Mouse (Mus musculus) E14TG2a.4 (cell line): ENCODE data around the gene Thnsl2.

Experiments used
- H3K27me3 ChIP-seq: 2 replicates; pipeline ENCODE4 v1.6.1; 2014; ENCODE audit warnings: low read length, control low read depth; ENCODE audit not compliant: insufficient read depth
- H3K36me3 ChIP-seq: 2 replicates; pipeline ENCODE4 v1.6.1; 2014; ENCODE audit warnings: low read length, control low read depth; ENCODE audit not compliant: insufficient read depth
- H3K4me1 ChIP-seq: replicated peaks from 2 replicates; pipeline ENCODE4 v1.6.1; 2014; ENCODE audit warnings: low read depth, low read length, control low read depth
- H3K4me3 ChIP-seq: replicated peaks from 2 replicates; pipeline ENCODE4 v1.5.1; 2014; ENCODE audit warnings: mild to moderate bottlenecking, low read length
- H3K9me3 ChIP-seq: 2 replicates; pipeline ENCODE4 v1.6.1; 2014; ENCODE audit warnings: low read length, control low read depth
- CTCF ChIP-seq: conservative IDR thresholded peaks from 2 replicates; pipeline ENCODE4 v1.5.1; 2014; ENCODE audit warnings: low read length
- NANOG ChIP-seq: IDR thresholded peaks from 2 replicates; pipeline ENCODE4 v1.6.1; 2014; ENCODE audit warnings: borderline replicate concordance, low read length, mixed read lengths
- POU5F1 ChIP-seq: IDR thresholded peaks from 2 replicates; pipeline ENCODE4 v1.6.1; 2014; ENCODE audit warnings: low read length, borderline replicate concordance

Thnsl2 gene

GRCm38 (mm10) chr6:71143894-71144455, at the start of gene Thnsl2:
Gene Thnsl2 (minus strand): TSS chr6:71144439.
- Histone ChIP-seq H3K4me1 (peaks cover 37% of the 10 kb centered on the region), H3K9me3 (no peaks in the 10 kb centered on the region; the same call in 1 of the 2 replicates), H3K36me3 (no peaks in the 10 kb centered on the region), H3K27me3 (peaks cover 40% of the 10 kb centered on the region), H3K4me3 (peak within 1 kb of the TSS; percentile 83)
- TF ChIP-seq POU5F1 (no peak), CTCF (no peak), NANOG (no peak)

DNA sequence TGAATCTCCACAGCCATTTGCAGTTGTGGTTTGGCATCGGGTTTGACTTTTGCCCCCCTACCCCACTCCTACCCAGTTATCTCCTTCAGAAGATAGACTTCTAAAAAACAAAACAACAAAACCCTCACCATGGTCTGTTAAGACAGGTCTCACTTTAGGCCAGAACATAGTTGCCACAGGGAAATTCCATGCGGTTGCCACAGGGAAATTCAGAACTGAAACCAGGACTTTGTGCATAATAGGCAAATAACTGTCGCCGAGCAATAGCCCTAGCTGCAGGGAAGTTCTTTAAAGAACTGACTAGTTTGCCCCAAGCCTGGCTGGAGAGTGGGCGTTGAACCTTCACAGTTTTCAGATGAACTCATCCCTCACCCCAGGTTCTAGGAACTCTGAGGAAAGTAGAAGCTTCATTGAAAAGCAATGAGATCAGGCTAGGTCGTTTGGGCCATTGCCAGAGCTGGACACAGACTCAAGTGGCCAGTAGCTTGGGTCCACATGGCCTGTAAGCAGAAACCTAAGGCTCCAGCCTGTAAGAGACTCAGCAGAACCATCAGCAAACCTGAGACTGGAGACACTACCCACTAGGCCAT, 49.0 kb upstream of the Thnsl2 start:
- H3K9me3 ChIP-seq, result no peaks in the 10 kb centered on the region
- peaks cover 12% of the 10 kb centered on the region for H3K27me3 ChIP-seq
- no peak for TF ChIP-seq CTCF
- TF ChIP-seq NANOG, result no peak
- no peak for TF ChIP-seq POU5F1
- no peak overlapping the region for H3K4me3 ChIP-seq
- peaks cover 15% of the 10 kb centered on the region for H3K4me1 ChIP-seq
- no peaks in the 10 kb centered on the region for H3K36me3 ChIP-seq

GRCm38 (mm10) chr6:71190501-71190900, 46.3 kb upstream of the Thnsl2 start:
- no peaks in the 10 kb centered on the region for H3K9me3 ChIP-seq
- peaks cover 5% of the 10 kb centered on the region for H3K4me1 ChIP-seq
- no peak overlapping the region for H3K4me3 ChIP-seq
- no peaks in the 10 kb centered on the region for H3K36me3 ChIP-seq
- peaks cover 1% of the 10 kb centered on the region; the same call in 1 of the 2 replicates for H3K27me3 ChIP-seq
- no peak for TF ChIP-seq POU5F1
- TF ChIP-seq CTCF, result no peak
- TF ChIP-seq NANOG, result no peak

DNA sequence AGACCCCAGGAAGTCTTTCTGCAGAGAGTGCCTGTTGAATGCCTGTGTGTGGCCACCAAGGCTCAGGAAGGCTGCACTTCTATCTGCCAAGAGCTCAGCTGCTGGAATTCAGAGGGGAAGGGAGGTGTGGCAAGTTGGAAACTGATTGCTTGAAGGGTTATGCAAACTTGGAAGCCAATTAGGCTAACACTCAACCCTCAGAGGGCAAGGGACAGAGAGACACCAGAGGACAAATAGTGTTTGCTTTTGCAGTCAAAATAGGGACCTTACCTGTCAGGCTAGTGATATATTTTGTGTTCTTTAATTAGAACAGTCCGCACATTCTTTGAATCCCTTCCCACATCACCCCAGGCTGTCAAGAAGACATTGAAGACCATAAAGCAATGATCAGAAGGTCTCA, 45.3 kb upstream of the Thnsl2 start:
- Histone ChIP-seq H3K27me3 (no peaks in the 10 kb centered on the region), H3K4me1 (peaks cover 5% of the 10 kb centered on the region), H3K36me3 (no peaks in the 10 kb centered on the region), H3K4me3 (no peak overlapping the region), H3K9me3 (no peaks in the 10 kb centered on the region)
- TF ChIP-seq POU5F1 (no peak), CTCF (no peak), NANOG (0 out of 2 replicates have a peak, but pooled peaks have one; percentile 3)

- no peak for TF ChIP-seq NANOG
- TF ChIP-seq POU5F1, result no peak
- TF ChIP-seq CTCF, result no peak
- Histone ChIP-seq H3K4me1 (peaks cover 5% of the 10 kb centered on the region), H3K9me3 (no peaks in the 10 kb centered on the region), H3K27me3 (no peaks in the 10 kb centered on the region; the same call in 1 of the 2 replicates), H3K4me3 (no peak overlapping the region), H3K36me3 (no peaks in the 10 kb centered on the region)
Observed at GRCm38 (mm10) chr6:71184941-71185604, 40.8 kb upstream of the Thnsl2 start.

GRCm38 (mm10) chr6:71180596-71180995, 36.4 kb upstream of the Thnsl2 start:
- H3K9me3 ChIP-seq, result no peaks in the 10 kb centered on the region
- H3K27me3 ChIP-seq, result no peaks in the 10 kb centered on the region; the same call in 1 of the 2 replicates
- no peak for TF ChIP-seq CTCF
- TF ChIP-seq NANOG, result no peak
- TF ChIP-seq POU5F1, result no peak
- no peaks in the 10 kb centered on the region for H3K36me3 ChIP-seq
- peaks cover 7% of the 10 kb centered on the region for H3K4me1 ChIP-seq
- no peak overlapping the region for H3K4me3 ChIP-seq

- H3K4me3 ChIP-seq, result no peak overlapping the region
- TF ChIP-seq CTCF (no peak), NANOG (no peak), POU5F1 (no peak)
- H3K27me3 ChIP-seq, result no peaks in the 10 kb centered on the region
- H3K36me3 ChIP-seq, result no peaks in the 10 kb centered on the region
- H3K4me1 ChIP-seq, result no peaks in the 10 kb centered on the region
- no peaks in the 10 kb centered on the region for H3K9me3 ChIP-seq
Observed at GRCm38 (mm10) chr6:71172812-71173580, 28.8 kb upstream of the Thnsl2 start.
